Mouse (Mus musculus) CH12.LX (cell line): ENCODE data around the gene Sun3. TPM values are rescaled to one million over a fixed set of nuclear protein-coding genes. Genes with fewer than 3 reads are reported as not detected.

Source experiments
- DNase-seq: peaks from one replicate; pipeline ENCODE4 v3.0.0-alpha.2; 2013; ENCODE audit errors: extremely low read depth
- H3K27ac ChIP-seq: 2 replicates; pipeline ENCODE4 v1.5.1; 2012; ENCODE audit warnings: low read depth, mild to moderate bottlenecking, control low read depth, moderate library complexity; ENCODE audit not compliant: insufficient read depth
- H3K27me3 ChIP-seq: replicated peaks from 2 replicates; pipeline ENCODE3; 2012; ENCODE audit warnings: inconsistent platforms
- H3K36me3 ChIP-seq, 2 experiments: replicated peaks in 1 of 2; 2 replicates each; pipeline versions ENCODE3 to v1.6.1; 2012; ENCODE audit warnings: inconsistent platforms in 1 of 2, low read length in 1 of 2, mild to moderate bottlenecking in 1 of 2, mixed read lengths in 1 of 2, moderate library complexity in 1 of 2; ENCODE audit not compliant: control insufficient read depth in 1 of 2, insufficient read depth in 1 of 2
- H3K4me1 ChIP-seq, 2 experiments: 2 replicates each; pipeline ENCODE4 v1.6.1; 2012; ENCODE audit warnings: inconsistent platforms in 1 of 2, moderate library complexity in 1 of 2; ENCODE audit not compliant: insufficient read depth in 2 of 2, control insufficient read depth in 1 of 2
- H3K4me2 ChIP-seq: 2 replicates; pipeline ENCODE4 v1.6.1; 2012; ENCODE audit warnings: low read depth, mild to moderate bottlenecking, control low read depth; ENCODE audit not compliant: poor library complexity, insufficient read depth, severe bottlenecking
- H3K4me3 ChIP-seq, 3 experiments: fragments of 150-350 bp in 1 of 3; sonication (generic) in 1 of 3; replicated peaks in 1 of 3; 2 replicates each; pipeline versions ENCODE3 to v1.5.1; 2011 to 2012; ENCODE audit warnings: low read depth in 2 of 3, low read length in 2 of 3, mild to moderate bottlenecking in 2 of 3, moderate library complexity in 2 of 3, control low read depth in 1 of 3, improper control_type of control experiment in 1 of 3, inconsistent platforms in 1 of 3, mixed read lengths in 1 of 3; ENCODE audit not compliant: poor library complexity in 1 of 3
- H3K79me2 ChIP-seq: replicated peaks from 2 replicates; pipeline ENCODE4 v1.6.1; 2012; ENCODE audit warnings: mild to moderate bottlenecking, moderate library complexity; ENCODE audit not compliant: control insufficient read depth, poor library complexity, insufficient read depth, severe bottlenecking; ENCODE audit errors: extremely low read depth
- H3K9ac ChIP-seq: 2 replicates; pipeline ENCODE4 v1.6.1; 2012; ENCODE audit warnings: low read depth, mild to moderate bottlenecking, control low read depth, moderate library complexity; ENCODE audit not compliant: insufficient read depth
- H3K9me3 ChIP-seq: replicated peaks from 2 replicates; pipeline ENCODE3; 2012; ENCODE audit warnings: low read length, inconsistent platforms, mixed read lengths
- BHLHE40 ChIP-seq: IDR thresholded peaks from 2 replicates; pipeline ENCODE4 v1.6.1; 2011; ENCODE audit warnings: mild to moderate bottlenecking, low read depth, low read length, improper control_type of control experiment
- ELF1 ChIP-seq: IDR thresholded peaks from 2 replicates; pipeline ENCODE4 v1.6.1; 2014; ENCODE audit warnings: low read depth, mild to moderate bottlenecking, inconsistent platforms, low read length, improper control_type of control experiment
- EP300 ChIP-seq: IDR thresholded peaks from 2 replicates; pipeline ENCODE4 v1.6.1; 2011; ENCODE audit warnings: low read length, improper control_type of control experiment
- HCFC1 ChIP-seq: IDR thresholded peaks from 2 replicates; pipeline ENCODE4 v1.6.1; 2012; ENCODE audit warnings: low read depth, mild to moderate bottlenecking, inconsistent platforms, low read length, improper control_type of control experiment
- IRF4 ChIP-seq: IDR thresholded peaks from 2 replicates; pipeline ENCODE4 v1.6.1; 2014; ENCODE audit warnings: low read depth, mild to moderate bottlenecking, inconsistent platforms, low read length, improper control_type of control experiment
- JUN ChIP-seq: IDR thresholded peaks from 2 replicates; pipeline ENCODE4 v1.6.1; 2011; ENCODE audit warnings: low read depth, mild to moderate bottlenecking, low read length, improper control_type of control experiment, moderate library complexity; ENCODE audit not compliant: insufficient read depth
- MAFK ChIP-seq: IDR thresholded peaks from 2 replicates; pipeline ENCODE4 v1.6.1; 2011; ENCODE audit warnings: low read length, improper control_type of control experiment; ENCODE audit not compliant: insufficient replicate concordance
- MEF2A ChIP-seq: IDR thresholded peaks from 2 replicates; pipeline ENCODE4 v1.6.1; 2014; ENCODE audit warnings: low read depth, mild to moderate bottlenecking, inconsistent platforms, low read length, improper control_type of control experiment, borderline replicate concordance
- MYC ChIP-seq: IDR thresholded peaks from 2 replicates; pipeline ENCODE4 v1.6.1; 2011; ENCODE audit warnings: low read depth, mild to moderate bottlenecking, improper control_type of control experiment, low read length
- NELFE ChIP-seq: IDR thresholded peaks from 2 replicates; pipeline ENCODE4 v1.6.1; 2011; ENCODE audit warnings: low read depth, low read length, improper control_type of control experiment
- PAX5 ChIP-seq: IDR thresholded peaks from 2 replicates; pipeline ENCODE4 v1.6.1; 2012; ENCODE audit warnings: low read length, inconsistent platforms, mixed read lengths
- RCOR1 ChIP-seq: conservative IDR thresholded peaks from 2 replicates; pipeline ENCODE4 v1.6.1; 2012; ENCODE audit warnings: low read depth, mild to moderate bottlenecking, inconsistent platforms, low read length, improper control_type of control experiment
- SIN3A ChIP-seq: IDR thresholded peaks from 2 replicates; pipeline ENCODE4 v1.6.1; 2012; ENCODE audit warnings: low read length, improper control_type of control experiment, inconsistent platforms
- TCF12 ChIP-seq: IDR thresholded peaks from 2 replicates; pipeline ENCODE4 v1.6.1; 2014; ENCODE audit warnings: low read depth, mild to moderate bottlenecking, inconsistent platforms, low read length, improper control_type of control experiment
- USF1 ChIP-seq: IDR thresholded peaks from 2 replicates; pipeline ENCODE4 v1.6.1; 2014; ENCODE audit warnings: low read depth, mild to moderate bottlenecking, inconsistent platforms, low read length, improper control_type of control experiment
- USF2 ChIP-seq: conservative IDR thresholded peaks from 2 replicates; pipeline ENCODE4 v1.6.1; 2011; ENCODE audit warnings: low read depth, low read length, improper control_type of control experiment
- ZKSCAN1 ChIP-seq: IDR thresholded peaks from 2 replicates; pipeline ENCODE4 v1.6.1; 2012; ENCODE audit warnings: low read depth, inconsistent platforms, low read length, improper control_type of control experiment, borderline replicate concordance
- ZMIZ1 ChIP-seq: IDR thresholded peaks from 2 replicates; pipeline ENCODE4 v1.6.1; 2012; ENCODE audit warnings: low read depth, mild to moderate bottlenecking, inconsistent platforms, low read length, improper control_type of control experiment
- ZNF384 ChIP-seq: IDR thresholded peaks from 2 replicates; pipeline ENCODE4 v1.6.1; 2012; ENCODE audit warnings: low read depth, low read length, improper control_type of control experiment, inconsistent platforms
- dilution Hi-C: fragments of 300-500 bp; cut with MboI; formaldehyde crosslinking; loops from 2 replicates; pipeline ENCODE4 v1.14.3; 2020; ENCODE audit warnings: low sequenced_read_pairs; ENCODE audit not compliant: extremely low pct_unique_long_range_greater_than_20kb, extremely low pct_ligation_motif_present
- in situ Hi-C: fragments of 300-500 bp; cut with MboI; formaldehyde crosslinking; loops from 3 replicates; pipeline ENCODE4 v1.14.3; 2019; ENCODE audit warnings: low sequenced_read_pairs, low pct_ligation_motif_present, low pct_unique_long_range_greater_than_20kb, mixed read lengths
- polyA plus RNA-seq: library from polyadenylated mRNA; unstranded; fragments of >175 nt; gene quantifications from 2 replicates; pipeline ENCODE4 v1.2.1, GENCODE M21; 2012; ENCODE audit warnings: low read depth; ENCODE audit not compliant: insufficient read length
- total RNA-seq, 2 experiments: library from RNA; depleted of rRNA; stranded (reverse); fragments of 300-350 nt in 1 of 2; fragments of >200 nt in 1 of 2; gene quantifications; 2 replicates each; pipeline ENCODE4 v1.2.3; 2012 to 2014

The Sun3 gene
- total and polyA plus RNA-seq, 3 experiments, result not detected

DNA sequence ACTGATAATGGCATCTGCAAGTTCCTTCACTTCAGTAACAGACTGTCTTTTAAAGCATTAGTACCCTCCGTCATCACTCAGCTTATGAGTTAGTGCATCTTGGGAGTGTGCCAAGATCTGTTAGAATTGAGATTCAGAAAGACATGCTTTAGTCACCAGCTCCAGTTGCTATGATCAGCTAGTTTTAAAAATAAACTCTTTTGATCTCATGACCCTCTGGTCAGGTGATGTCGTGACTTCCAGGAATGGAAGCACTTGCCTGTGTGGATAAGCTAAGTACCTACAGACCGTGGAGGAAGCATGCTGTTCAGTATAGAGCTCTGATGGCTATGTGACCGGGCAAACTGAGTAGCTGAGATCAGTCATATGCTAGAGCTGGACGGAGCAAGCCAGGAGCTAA is 1.7 kb downstream of the Sun3 start:
- no peaks in the 10 kb centered on the region for H3K4me1 ChIP-seq
- no peaks in the 10 kb centered on the region for H3K36me3 ChIP-seq
- H3K4me3 ChIP-seq, result no peak overlapping the region
- no peak for TF ChIP-seq TCF12
- no peak for TF ChIP-seq MYC
- TF ChIP-seq IRF4, result no peak
- TF ChIP-seq RCOR1, result no peak
- no peak for TF ChIP-seq HCFC1
- in situ Hi-C loops, result no loop called here
- H3K79me2 ChIP-seq, result no peaks in the 10 kb centered on the region
- no peak overlapping the region for H3K27ac ChIP-seq
- no peak overlapping the region for H3K9ac ChIP-seq
- H3K9me3 ChIP-seq, result no peaks in the 10 kb centered on the region
- H3K4me2 ChIP-seq, result no peak overlapping the region
- peaks cover 71% of the 10 kb centered on the region for H3K27me3 ChIP-seq
- no peak for DNase-seq
- dilution Hi-C loops, result no loop called here

GRCm38 (mm10) chr11:9046546-9046945 is 2.2 kb downstream of the Sun3 start:
- dilution Hi-C loops, result no loop called here
- no peak overlapping the region for H3K9ac ChIP-seq
- no peaks in the 10 kb centered on the region for H3K79me2 ChIP-seq
- in situ Hi-C loops, result no loop called here
- no peak overlapping the region for H3K27ac ChIP-seq
- no peak overlapping the region for H3K4me2 ChIP-seq
- H3K9me3 ChIP-seq, result no peaks in the 10 kb centered on the region
- DNase-seq, result no peak
- H3K27me3 ChIP-seq, result peaks cover 70% of the 10 kb centered on the region
- TF ChIP-seq ZMIZ1 (no peak), JUN (no peak), IRF4 (no peak), BHLHE40 (no peak), ZKSCAN1 (no peak), ZNF384 (no peak), EP300 (no peak), MYC (no peak), SIN3A (no peak), USF1 (no peak), MEF2A (no peak), TCF12 (no peak), USF2 (no peak), NELFE (no peak), PAX5 (no peak), MAFK (no peak), ELF1 (no peak), RCOR1 (no peak)
- no peaks in the 10 kb centered on the region for H3K36me3 ChIP-seq
- H3K4me1 ChIP-seq, result no peaks in the 10 kb centered on the region
- no peak overlapping the region for H3K4me3 ChIP-seq
